Mouse (Mus musculus) limb, embryonic 11.5 days (tissue): ENCODE results near the gene Slc28a3. TPM values are rescaled to one million over a fixed set of nuclear protein-coding genes. Genes with fewer than 3 reads are reported as not detected.
A peak's percentile ranks its signal among the peaks of the same experiment; 100 is the strongest.

Experiments
- ATAC-seq: fragments of 200-750 bp; cut with Nextera tagmentation; 2 replicates; pipeline ENCODE4 v1.8.0; 2017; ENCODE audit warnings: low read depth; ENCODE audit not compliant: insufficient number of reproducible peaks, low FRiP score, low TSS enrichment
- DNase-seq: peaks from one replicate; pipeline ENCODE4 v3.0.0-alpha.2; 2015; ENCODE audit warnings: low spot score
- H3K27ac ChIP-seq: fragments of 300-500 bp; sonication (generic); replicated peaks from 2 replicates; pipeline ENCODE4 v1.5.1; 2014; ENCODE audit warnings: low read depth, mild to moderate bottlenecking, low read length
- H3K27me3 ChIP-seq: fragments of 300-500 bp; sonication (generic); 2 replicates; pipeline ENCODE4 v1.6.1; 2014; ENCODE audit warnings: mild to moderate bottlenecking, low read length, mixed read lengths; ENCODE audit not compliant: control insufficient read depth, insufficient read depth
- H3K36me3 ChIP-seq: fragments of 300-500 bp; sonication (generic); 2 replicates; pipeline ENCODE4 v1.6.1; 2014; ENCODE audit warnings: mild to moderate bottlenecking, low read length, moderate library complexity, mixed read lengths; ENCODE audit not compliant: control insufficient read depth, insufficient read depth
- H3K4me1 ChIP-seq: fragments of 300-500 bp; sonication (generic); 2 replicates; pipeline ENCODE4 v1.6.1; 2014; ENCODE audit warnings: low read length, mixed read lengths; ENCODE audit not compliant: control insufficient read depth, insufficient read depth
- H3K4me2 ChIP-seq: fragments of 300-500 bp; sonication (generic); 2 replicates; pipeline ENCODE4 v1.6.1; 2014; ENCODE audit warnings: low read depth, mild to moderate bottlenecking, moderate library complexity; ENCODE audit not compliant: severe bottlenecking
- H3K4me3 ChIP-seq: fragments of 300-500 bp; sonication (generic); 2 replicates; pipeline ENCODE4 v1.5.1; 2014; ENCODE audit warnings: low read depth, low read length
- H3K9ac ChIP-seq: fragments of 300-500 bp; sonication (generic); 2 replicates; pipeline ENCODE4 v1.6.1; 2014; ENCODE audit warnings: mild to moderate bottlenecking, low read length
- H3K9me3 ChIP-seq: fragments of 300-500 bp; sonication (generic); 2 replicates; pipeline ENCODE4 v1.6.1; 2016; ENCODE audit warnings: low read length; ENCODE audit not compliant: control insufficient read depth
- WGBS: fragments of 180-500 bp; shearing (Covaris S2); extraction: QIAGEN DNeasy Blood & Tissue Kit; methylation state at CpG from one replicate; pipeline ENCODE4 v1.1.7; 2014; 5-methylcytosine and 5-hydroxymethylcytosine counted together
- polyA plus RNA-seq: library from polyadenylated mRNA; unstranded; fragments of >200 nt; fragmentation: Nextera tagmentation; extraction: Ambion mirVana; gene quantifications from 2 replicates; pipeline ENCODE4 v1.2.1, GENCODE M21; 2014

Slc28a3 gene
- polyA plus RNA-seq, 1 experiment from 2014 or later: 0.03 TPM

GRCm38 (mm10) chr13:58629365-58630050, 18.8 kb upstream of the Slc28a3 start:
- DNase-seq: peak; percentile 56
- no peaks in the 10 kb centered on the region for H3K9me3 ChIP-seq

GRCm38 (mm10) chr13:58622647-58623046, 12.0 kb upstream of the Slc28a3 start:
- H3K9me3 ChIP-seq: no peaks in the 10 kb centered on the region
- H3K9ac ChIP-seq: no peak overlapping the region
- no peak for DNase-seq
- no peak overlapping the region for H3K4me3 ChIP-seq
- no peaks in the 10 kb centered on the region for H3K4me1 ChIP-seq
- no peaks in the 10 kb centered on the region for H3K36me3 ChIP-seq
- no peaks in the 10 kb centered on the region for H3K27me3 ChIP-seq
- no peak for ATAC-seq
- H3K27ac ChIP-seq: no peak overlapping the region
- 27% methylated on average over 8 of the region's 8 CpGs for WGBS
- no peak overlapping the region for H3K4me2 ChIP-seq

More at GRCm38 (mm10) chr13:58629365-58630050, 18.8 kb upstream of the Slc28a3 start:
- Histone ChIP-seq H3K4me1 (no peaks in the 10 kb centered on the region), H3K36me3 (no peaks in the 10 kb centered on the region), H3K9ac (no peak overlapping the region), H3K4me3 (no peak overlapping the region), H3K4me2 (peak overlapping the region; percentile 19), H3K27ac (no peak overlapping the region), H3K27me3 (no peaks in the 10 kb centered on the region)
- WGBS: 22% methylated on average over 13 of the region's 13 CpGs
- ATAC-seq: no peak

GRCm38 (mm10) chr13:58619301-58619700, 8.6 kb upstream of the Slc28a3 start:
- H3K4me2 ChIP-seq: no peak overlapping the region
- no peak overlapping the region for H3K27ac ChIP-seq
- H3K27me3 ChIP-seq: no peaks in the 10 kb centered on the region
- no peaks in the 10 kb centered on the region for H3K4me1 ChIP-seq
- no peak overlapping the region for H3K4me3 ChIP-seq
- H3K9ac ChIP-seq: no peak overlapping the region
- H3K9me3 ChIP-seq: no peaks in the 10 kb centered on the region
- 77% methylated on average over 5 of the region's 5 CpGs for WGBS
- DNase-seq: no peak
- no peaks in the 10 kb centered on the region for H3K36me3 ChIP-seq
- no peak for ATAC-seq

GRCm38 (mm10) chr13:58610059-58610458, 618 bp downstream of the Slc28a3 start:
- no peak for DNase-seq
- ATAC-seq: no peak
- Histone ChIP-seq H3K36me3 (no peaks in the 10 kb centered on the region), H3K4me2 (no peak overlapping the region), H3K9me3 (no peaks in the 10 kb centered on the region), H3K27me3 (no peaks in the 10 kb centered on the region), H3K4me3 (no peak overlapping the region), H3K9ac (no peak overlapping the region), H3K27ac (no peak overlapping the region), H3K4me1 (peaks cover 11% of the 10 kb centered on the region)
- 20% methylated on average over 7 of the region's 7 CpGs for WGBS

- no peak overlapping the region for H3K9ac ChIP-seq
- no peaks in the 10 kb centered on the region for H3K27me3 ChIP-seq
- ATAC-seq: no peak
- H3K9me3 ChIP-seq: no peaks in the 10 kb centered on the region
- H3K4me2 ChIP-seq: no peak overlapping the region
- DNase-seq: no peak
- H3K36me3 ChIP-seq: no peaks in the 10 kb centered on the region
- 55% methylated on average over 10 of the region's 10 CpGs for WGBS
- H3K4me1 ChIP-seq: no peaks in the 10 kb centered on the region
- no peak overlapping the region for H3K4me3 ChIP-seq
- H3K27ac ChIP-seq: no peak overlapping the region
These were observed 9.3 kb downstream of the Slc28a3 start for GRCm38 (mm10) chr13:58601201-58601855.

- Histone ChIP-seq H3K9me3 (no peaks in the 10 kb centered on the region), H3K27me3 (no peaks in the 10 kb centered on the region), H3K36me3 (no peaks in the 10 kb centered on the region), H3K27ac (no peak overlapping the region), H3K9ac (no peak overlapping the region), H3K4me1 (no peaks in the 10 kb centered on the region), H3K4me2 (no peak overlapping the region), H3K4me3 (no peak overlapping the region)
- ATAC-seq: no peak
- no peak for DNase-seq
- 64% methylated on average over 4 of the region's 4 CpGs for WGBS
These were observed 12.1 kb downstream of the Slc28a3 start for GRCm38 (mm10) chr13:58598578-58598977.

- Histone ChIP-seq H3K27ac (no peak overlapping the region), H3K36me3 (no peaks in the 10 kb centered on the region), H3K27me3 (no peaks in the 10 kb centered on the region), H3K4me1 (no peaks in the 10 kb centered on the region), H3K9me3 (no peaks in the 10 kb centered on the region), H3K9ac (no peak overlapping the region), H3K4me2 (no peak overlapping the region), H3K4me3 (no peak overlapping the region)
- peak; percentile 49 for DNase-seq
- no peak for ATAC-seq
- WGBS: 26% methylated on average over 7 of the region's 7 CpGs
These were observed 17.5 kb downstream of the Slc28a3 start for GRCm38 (mm10) chr13:58593129-58593528.

- no peaks in the 10 kb centered on the region for H3K9me3 ChIP-seq
- no peak overlapping the region for H3K27ac ChIP-seq
- H3K4me2 ChIP-seq: no peak overlapping the region
- H3K4me3 ChIP-seq: no peak overlapping the region
- H3K4me1 ChIP-seq: no peaks in the 10 kb centered on the region
- DNase-seq: no peak
- 88% methylated on average over 7 of the region's 7 CpGs for WGBS
- no peaks in the 10 kb centered on the region for H3K36me3 ChIP-seq
- ATAC-seq: no peak
- H3K27me3 ChIP-seq: no peaks in the 10 kb centered on the region
- H3K9ac ChIP-seq: no peak overlapping the region
These were observed 18.8 kb downstream of the Slc28a3 start for GRCm38 (mm10) chr13:58591912-58592311.
